Mouse (Mus musculus): ENCODE data around the gene Pak1. TPM values are rescaled to one million over a fixed set of nuclear protein-coding genes. Genes with fewer than 3 reads are reported as not detected.

Pak1 gene
- 10 to 100 TPM; 20.3 to 27.7 TPM for total RNA-seq (2021)
- long read RNA-seq, experiment 1, transcript Pak1-201 (15 exons, 3,065 nt), result major isoform, 13 of 25 reads
- long read RNA-seq, experiment 1, partial matches to known transcripts, result 0 of 25 reads
- long read RNA-seq, experiment 1, other reads (novel, unspliced or antisense), result 12 of 25 reads
- long read RNA-seq, experiment 2, transcript Pak1-201 (15 exons, 3,065 nt), result major isoform, 24 of 34 reads
- long read RNA-seq, experiment 2, partial matches to known transcripts, result 0 of 34 reads
- long read RNA-seq, experiment 2, other reads (novel, unspliced or antisense), result 10 of 34 reads

- peak; percentile 42 for DNase-seq
Measured at GRCm38 (mm10) chr7:97788190-97788668, at the start of gene Pak1. Gene Pak1 (plus strand): TSS chr7:97788541.

GRCm38 (mm10) chr7:97740948-97741347 lies 47.4 kb upstream of the Pak1 start:
- DNase-seq, result no peak

- DNase-seq, result no peak
Measured at GRCm38 (mm10) chr7:97741756-97742291, 46.5 kb upstream of the Pak1 start.

GRCm38 (mm10) chr7:97745299-97745698 lies 43.0 kb upstream of the Pak1 start:
- DNase-seq, result no peak

- DNase-seq, result no peak
Measured at GRCm38 (mm10) chr7:97747176-97747707, 41.1 kb upstream of the Pak1 start.

GRCm38 (mm10) chr7:97747787-97748497 lies 40.4 kb upstream of the Pak1 start:
- peak; percentile 80 for DNase-seq

GRCm38 (mm10) chr7:97748527-97749206 lies 39.7 kb upstream of the Pak1 start:
- no peak for DNase-seq

GRCm38 (mm10) chr7:97749207-97750190 lies 38.8 kb upstream of the Pak1 start:
- DNase-seq, result no peak

GRCm38 (mm10) chr7:97756967-97757881 lies 31.1 kb upstream of the Pak1 start:
- DNase-seq, result no peak

GRCm38 (mm10) chr7:97764591-97764990 lies 23.8 kb upstream of the Pak1 start:
- no peak for DNase-seq

- DNase-seq, result no peak
Measured at GRCm38 (mm10) chr7:97765181-97765962, 23.0 kb upstream of the Pak1 start.

GRCm38 (mm10) chr7:97765963-97766347 lies 22.4 kb upstream of the Pak1 start:
- DNase-seq, result no peak

GRCm38 (mm10) chr7:97766406-97767166 lies 21.8 kb upstream of the Pak1 start:
- no peak for DNase-seq

GRCm38 (mm10) chr7:97767841-97768240 lies 20.5 kb upstream of the Pak1 start:
- DNase-seq, result no peak

GRCm38 (mm10) chr7:97769020-97769419 lies 19.3 kb upstream of the Pak1 start:
- no peak for DNase-seq

GRCm38 (mm10) chr7:97770841-97771620 lies 17.3 kb upstream of the Pak1 start:
- no peak for DNase-seq

GRCm38 (mm10) chr7:97775380-97775779 lies 13.0 kb upstream of the Pak1 start:
- DNase-seq, result no peak

GRCm38 (mm10) chr7:97775923-97776322 lies 12.4 kb upstream of the Pak1 start:
- no peak for DNase-seq
